Mouse (Mus musculus) forebrain, embryonic 14.5 days (tissue): ENCODE results near the gene Znrf1. TPM values are rescaled to one million over a fixed set of nuclear protein-coding genes. Genes with fewer than 3 reads are reported as not detected.

ENCODE experiments used
- ATAC-seq: fragments of 200-750 bp; cut with Nextera tagmentation; 2 replicates; pipeline ENCODE4 v1.8.0; 2017; ENCODE audit warnings: mild to moderate bottlenecking, moderate library complexity
- DNase-seq: peaks from one replicate; pipeline ENCODE4 v3.0.0-alpha.2; 2015; ENCODE audit warnings: low spot score
- H3K27ac ChIP-seq: fragments of 300-500 bp; sonication (generic); 2 replicates; pipeline ENCODE4 v1.5.1; 2014; ENCODE audit warnings: low read depth, mild to moderate bottlenecking, control low read depth, low read length, moderate library complexity
- H3K27me3 ChIP-seq: fragments of 300-500 bp; sonication (generic); replicated peaks from 2 replicates; pipeline ENCODE4 v1.6.1; 2014; ENCODE audit warnings: low read length, control low read depth, mixed read lengths; ENCODE audit not compliant: control insufficient read depth, insufficient read depth
- H3K36me3 ChIP-seq: fragments of 300-500 bp; sonication (generic); 2 replicates; pipeline ENCODE4 v1.6.1; 2014; ENCODE audit warnings: low read length, control low read depth; ENCODE audit not compliant: control insufficient read depth, insufficient read depth
- H3K4me1 ChIP-seq: fragments of 300-500 bp; sonication (generic); 2 replicates; pipeline ENCODE4 v1.6.1; 2014; ENCODE audit warnings: antibody characterized with exemption, low read length, control low read depth; ENCODE audit not compliant: control insufficient read depth, insufficient read depth
- H3K4me2 ChIP-seq: fragments of 300-500 bp; sonication (generic); 2 replicates; pipeline ENCODE4 v1.6.1; 2014; ENCODE audit warnings: mild to moderate bottlenecking, control low read depth, low read length
- H3K4me3 ChIP-seq: fragments of 300-500 bp; sonication (generic); 2 replicates; pipeline ENCODE4 v1.5.1; 2014; ENCODE audit warnings: low read depth, low read length, control low read depth
- H3K9ac ChIP-seq: fragments of 300-500 bp; sonication (generic); 2 replicates; pipeline ENCODE4 v1.6.1; 2014; ENCODE audit warnings: mild to moderate bottlenecking, low read length, control low read depth, moderate library complexity
- H3K9me3 ChIP-seq: fragments of 300-500 bp; sonication (generic); replicated peaks from 2 replicates; pipeline ENCODE4 v1.6.1; 2016; ENCODE audit warnings: low read length, control low read depth, mixed read lengths; ENCODE audit not compliant: control insufficient read depth
- WGBS: fragments of 180-500 bp; shearing (Covaris S2); extraction: QIAGEN DNeasy Blood & Tissue Kit; methylation state at CpG from one replicate; pipeline ENCODE4 v1.1.7; 2014; 5-methylcytosine and 5-hydroxymethylcytosine counted together
- polyA plus RNA-seq: library from polyadenylated mRNA; unstranded; fragments of >200 nt; fragmentation: Nextera tagmentation; extraction: Ambion mirVana; gene quantifications from 2 replicates; pipeline ENCODE4 v1.2.1, GENCODE M21; 2014

Gene Znrf1
- polyA plus RNA-seq, 1 experiment from 2014 or later: 55.3 TPM

DNA sequence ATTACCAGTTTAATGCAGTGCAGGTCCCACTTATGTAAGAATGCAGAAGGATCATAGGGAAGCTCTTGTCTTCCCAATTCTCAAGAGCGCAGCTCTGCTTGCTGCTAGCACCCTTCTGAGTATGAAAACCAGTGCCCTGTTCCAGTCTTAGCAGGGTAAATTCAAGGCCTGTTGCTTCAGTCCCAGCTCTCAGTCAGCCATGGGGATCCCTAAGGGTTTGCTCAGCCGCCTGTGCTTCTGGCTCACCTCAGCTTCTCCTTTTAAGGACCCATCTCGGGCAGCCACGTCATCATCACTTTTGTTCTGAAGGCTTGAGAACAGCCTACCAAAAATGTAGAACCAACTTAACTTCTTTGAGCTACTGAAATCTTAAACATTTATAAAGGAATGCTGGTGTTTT, 25.9 kb downstream of the Znrf1 start:
- Histone ChIP-seq H3K27ac (no peak overlapping the region), H3K27me3 (no peaks in the 10 kb centered on the region), H3K36me3 (no peaks in the 10 kb centered on the region), H3K9ac (no peak overlapping the region), H3K9me3 (no peaks in the 10 kb centered on the region), H3K4me3 (no peak overlapping the region), H3K4me2 (no peak overlapping the region), H3K4me1 (no peaks in the 10 kb centered on the region)
- ATAC-seq (no peak), DNase-seq (no peak)
- 94% methylated on average over 4 of the region's 4 CpGs for WGBS

DNA sequence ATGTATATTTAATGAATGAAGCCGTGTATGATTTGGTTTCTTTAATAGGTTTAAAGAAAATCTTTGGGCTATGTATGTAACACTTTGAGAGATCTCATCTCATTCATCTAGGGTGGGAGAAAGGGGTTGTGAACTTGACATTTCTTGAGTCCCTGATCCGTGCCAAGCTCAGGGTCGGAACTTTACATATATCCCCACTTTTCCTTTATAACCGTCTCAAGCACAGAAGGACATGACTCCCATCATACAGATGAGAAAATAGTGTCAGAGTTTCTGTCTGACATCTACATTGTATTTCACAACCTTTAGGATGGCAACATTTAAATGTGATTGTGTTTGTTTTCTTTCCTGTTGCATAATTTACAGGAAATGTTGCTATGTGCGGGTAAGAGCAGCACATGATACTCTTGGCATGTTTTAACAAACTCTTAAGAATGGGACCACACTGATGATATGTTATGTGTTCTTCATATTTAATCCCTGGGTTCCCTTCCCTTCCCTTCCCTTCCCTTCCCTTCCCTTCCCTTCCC, 26.4 kb downstream of the Znrf1 start:
- 95% methylated on average over 5 of the region's 5 CpGs for WGBS
- no peak overlapping the region for H3K27ac ChIP-seq
- ATAC-seq (no peak), DNase-seq (no peak)
- no peaks in the 10 kb centered on the region for H3K36me3 ChIP-seq
- no peaks in the 10 kb centered on the region for H3K27me3 ChIP-seq
- no peaks in the 10 kb centered on the region for H3K9me3 ChIP-seq
- no peak overlapping the region for H3K4me3 ChIP-seq
- no peak overlapping the region for H3K9ac ChIP-seq
- H3K4me2 ChIP-seq: no peak overlapping the region
- H3K4me1 ChIP-seq: no peaks in the 10 kb centered on the region; the same call in 1 of the 2 replicates

DNA sequence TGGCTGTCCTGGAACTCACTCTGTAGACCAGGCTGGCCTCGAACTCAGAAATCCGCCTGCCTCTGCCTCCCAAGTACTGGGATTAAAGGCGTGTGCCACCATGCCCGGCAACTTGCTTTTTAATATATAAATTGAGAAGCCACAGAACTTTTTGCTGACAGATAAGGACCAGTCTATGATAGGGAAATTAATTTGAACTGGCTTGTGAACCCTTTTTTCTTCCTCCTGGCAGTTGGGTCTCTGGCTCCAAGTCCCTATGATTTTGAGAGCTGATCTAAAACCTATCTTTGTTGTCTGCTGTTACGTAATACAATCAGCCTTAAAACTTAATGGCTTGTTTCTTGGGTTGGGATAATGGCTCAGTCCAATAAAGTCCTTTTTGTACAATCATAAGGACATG, 27.2 kb downstream of the Znrf1 start:
- H3K9me3 ChIP-seq: no peaks in the 10 kb centered on the region
- ATAC-seq: no peak
- peaks cover 5% of the 10 kb centered on the region; the same call in 1 of the 2 replicates for H3K4me1 ChIP-seq
- no peak overlapping the region for H3K27ac ChIP-seq
- H3K4me3 ChIP-seq: no peak overlapping the region
- no peak for DNase-seq
- 93% methylated on average over 5 of the region's 5 CpGs for WGBS
- no peaks in the 10 kb centered on the region for H3K36me3 ChIP-seq
- H3K9ac ChIP-seq: no peak overlapping the region
- no peaks in the 10 kb centered on the region for H3K27me3 ChIP-seq
- no peak overlapping the region for H3K4me2 ChIP-seq

DNA sequence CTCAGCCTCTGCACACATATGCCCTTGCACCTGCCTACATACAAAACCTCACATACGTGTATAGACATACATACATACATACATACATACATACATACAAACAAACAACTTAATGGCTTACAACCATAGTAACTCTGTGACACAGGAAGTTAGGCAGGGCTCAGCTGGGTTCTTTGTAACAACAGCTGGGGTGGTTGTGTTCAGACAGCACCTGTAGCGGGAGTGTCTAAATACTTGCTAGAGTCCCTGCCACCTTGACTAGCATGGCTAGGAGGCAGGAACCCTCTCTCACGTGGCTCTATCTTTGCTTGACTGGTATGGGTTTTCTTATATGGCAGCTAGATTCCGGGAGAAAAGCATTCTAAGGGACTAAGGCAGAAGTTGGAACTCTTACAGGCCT, 27.8 kb downstream of the Znrf1 start:
- H3K27me3 ChIP-seq: no peaks in the 10 kb centered on the region
- H3K27ac ChIP-seq: no peak overlapping the region
- peaks cover 8% of the 10 kb centered on the region; the same call in 1 of the 2 replicates for H3K4me1 ChIP-seq
- WGBS: 93% methylated on average over 4 of the region's 4 CpGs
- H3K9me3 ChIP-seq: no peaks in the 10 kb centered on the region
- ATAC-seq (no peak), DNase-seq (no peak)
- no peak overlapping the region for H3K9ac ChIP-seq
- H3K4me2 ChIP-seq: no peak overlapping the region
- H3K4me3 ChIP-seq: no peak overlapping the region
- no peaks in the 10 kb centered on the region for H3K36me3 ChIP-seq

DNA sequence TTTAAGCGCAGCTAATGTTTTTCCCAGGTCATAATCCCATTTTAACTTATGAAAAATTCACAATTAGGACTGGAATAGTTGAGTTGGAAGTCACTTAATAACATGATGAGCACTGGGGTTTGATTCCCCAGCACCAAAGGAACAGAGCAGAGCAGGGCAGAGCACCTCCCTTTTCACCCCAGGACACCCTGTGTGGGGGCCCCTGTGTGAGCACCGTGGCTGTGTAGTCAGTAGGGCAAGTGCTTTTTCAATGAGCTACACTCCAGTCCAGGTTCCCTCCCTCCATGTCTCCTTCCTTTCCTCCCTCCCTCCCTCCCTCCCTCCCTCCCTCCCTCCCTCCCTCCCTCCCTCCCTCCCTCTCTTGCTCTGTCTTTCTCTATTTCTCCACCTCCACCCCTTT, 28.2 kb downstream of the Znrf1 start:
- H3K36me3 ChIP-seq: no peaks in the 10 kb centered on the region
- H3K9me3 ChIP-seq: no peaks in the 10 kb centered on the region
- no peak overlapping the region for H3K4me2 ChIP-seq
- ATAC-seq: no peak
- H3K4me3 ChIP-seq: no peak overlapping the region
- 86% methylated on average over 2 of the region's 2 CpGs for WGBS
- no peaks in the 10 kb centered on the region for H3K27me3 ChIP-seq
- DNase-seq: no peak
- no peak overlapping the region for H3K27ac ChIP-seq
- H3K9ac ChIP-seq: no peak overlapping the region
- H3K4me1 ChIP-seq: peaks cover 8% of the 10 kb centered on the region; the same call in 1 of the 2 replicates

DNA sequence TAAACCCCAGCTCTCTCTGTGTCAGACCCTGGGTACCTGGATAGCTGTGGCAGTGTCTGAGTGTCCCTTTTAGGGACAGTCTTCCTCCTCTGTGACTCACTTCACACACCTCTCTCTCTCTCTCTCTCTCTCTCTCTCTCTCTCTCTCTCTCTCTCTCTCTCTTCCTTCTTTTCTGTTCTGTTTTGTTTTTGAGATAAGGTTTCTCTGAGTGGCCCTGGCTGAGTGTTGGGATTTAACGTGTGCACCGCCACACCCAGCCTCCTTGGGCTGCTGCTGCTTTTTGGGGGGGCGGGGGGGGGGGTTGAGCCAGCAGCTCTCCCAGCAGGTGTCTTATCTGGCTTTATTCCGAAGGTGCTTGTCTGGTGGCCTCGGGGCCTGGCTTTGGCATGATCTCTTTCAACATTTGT, 29.9 kb downstream of the Znrf1 start:
- no peak overlapping the region for H3K4me2 ChIP-seq
- H3K27me3 ChIP-seq: no peaks in the 10 kb centered on the region
- H3K4me1 ChIP-seq: peaks cover 13% of the 10 kb centered on the region
- no peak for DNase-seq
- H3K36me3 ChIP-seq: no peaks in the 10 kb centered on the region
- H3K27ac ChIP-seq: no peak overlapping the region
- no peak overlapping the region for H3K4me3 ChIP-seq
- no peak for ATAC-seq
- no peaks in the 10 kb centered on the region for H3K9me3 ChIP-seq
- H3K9ac ChIP-seq: no peak overlapping the region
- WGBS: 28% methylated on average over 5 of the region's 5 CpGs

DNA sequence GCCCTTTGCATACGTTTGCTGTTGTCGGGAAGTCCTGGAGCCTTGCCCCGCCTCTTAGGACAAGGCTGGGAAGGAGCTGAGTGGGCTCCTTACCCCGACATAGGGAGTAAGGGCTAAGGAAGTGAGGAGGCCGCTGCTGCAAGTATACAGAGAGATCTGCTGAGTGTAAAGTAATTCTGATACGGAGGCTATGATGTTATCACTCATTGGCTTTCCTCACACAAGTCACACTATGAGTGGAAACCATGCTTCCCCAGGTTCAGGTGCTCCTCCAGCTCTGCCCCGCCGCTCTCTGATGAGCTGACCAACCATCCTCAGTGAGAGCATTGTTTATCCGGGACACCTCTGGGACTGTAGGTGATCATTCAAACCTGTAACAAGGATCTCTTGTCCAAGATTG, 30.4 kb downstream of the Znrf1 start:
- no peaks in the 10 kb centered on the region for H3K36me3 ChIP-seq
- no peak overlapping the region for H3K4me3 ChIP-seq
- no peak overlapping the region for H3K4me2 ChIP-seq
- H3K27ac ChIP-seq: no peak overlapping the region
- H3K27me3 ChIP-seq: no peaks in the 10 kb centered on the region
- DNase-seq (no peak), ATAC-seq (no peak)
- peaks cover 13% of the 10 kb centered on the region for H3K4me1 ChIP-seq
- 66% methylated on average over 9 of the region's 9 CpGs for WGBS
- no peaks in the 10 kb centered on the region for H3K9me3 ChIP-seq
- H3K9ac ChIP-seq: no peak overlapping the region

DNA sequence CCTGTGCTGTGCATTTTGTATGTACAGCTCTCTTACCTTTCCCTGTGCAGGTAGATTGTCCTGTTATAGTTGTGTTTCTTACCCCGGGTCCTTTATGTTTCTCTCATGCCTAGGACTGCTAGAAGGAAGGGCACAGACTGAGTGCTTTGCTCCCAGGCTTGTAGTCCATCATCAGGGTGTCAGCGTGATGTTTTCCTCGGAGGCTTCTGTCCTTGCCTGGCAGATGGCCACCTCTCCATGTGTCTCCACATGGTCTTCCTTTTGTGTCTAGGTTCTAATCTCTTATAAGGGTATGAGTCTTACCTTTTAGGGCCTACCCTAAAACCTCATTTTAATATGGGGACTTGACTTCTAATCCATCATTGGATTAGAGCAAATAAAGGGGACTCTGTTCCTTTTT, 31.7 kb downstream of the Znrf1 start:
- ATAC-seq (no peak), DNase-seq (no peak)
- WGBS: 65% methylated on average over 3 of the region's 3 CpGs
- Histone ChIP-seq H3K36me3 (no peaks in the 10 kb centered on the region), H3K9ac (no peak overlapping the region), H3K4me1 (peaks cover 21% of the 10 kb centered on the region), H3K4me2 (no peak overlapping the region), H3K9me3 (no peaks in the 10 kb centered on the region), H3K27ac (no peak overlapping the region; the same call in 1 of the 2 replicates), H3K27me3 (no peaks in the 10 kb centered on the region), H3K4me3 (no peak overlapping the region)

DNA sequence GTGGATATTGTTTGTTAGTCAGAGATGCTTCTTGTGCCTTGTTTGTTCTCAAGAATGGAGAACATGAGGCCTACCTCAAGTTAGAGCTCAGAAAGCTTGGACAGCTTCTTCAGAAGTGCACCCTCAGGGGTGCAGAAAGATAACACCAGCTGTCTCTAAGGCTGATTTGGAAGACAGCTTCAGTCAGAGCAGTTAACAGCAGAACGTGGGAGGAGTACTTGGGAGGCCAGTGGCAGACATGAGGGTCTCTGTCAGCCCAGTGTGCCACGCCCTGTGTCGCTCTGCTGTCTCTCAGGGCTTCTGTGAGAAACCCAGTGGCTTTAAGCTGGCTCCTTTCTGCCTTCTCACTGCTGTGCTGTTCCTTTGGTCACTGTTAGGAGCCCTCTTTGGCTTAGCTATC, 32.1 kb downstream of the Znrf1 start:
- Histone ChIP-seq H3K27ac (no peak overlapping the region), H3K4me3 (no peak overlapping the region), H3K27me3 (no peaks in the 10 kb centered on the region), H3K9ac (no peak overlapping the region), H3K4me1 (peaks cover 23% of the 10 kb centered on the region), H3K36me3 (no peaks in the 10 kb centered on the region), H3K4me2 (no peak overlapping the region), H3K9me3 (no peaks in the 10 kb centered on the region)
- ATAC-seq (no peak), DNase-seq (no peak)
- 81% methylated on average over 3 of the region's 3 CpGs for WGBS
